Mouse (Mus musculus): ENCODE measurements around the gene Grik5. TPM values are rescaled to one million over a fixed set of nuclear protein-coding genes. Genes with fewer than 3 reads are reported as not detected.

The Grik5 gene
- polyA plus RNA-seq, 1 experiment = 31.5 TPM

DNA sequence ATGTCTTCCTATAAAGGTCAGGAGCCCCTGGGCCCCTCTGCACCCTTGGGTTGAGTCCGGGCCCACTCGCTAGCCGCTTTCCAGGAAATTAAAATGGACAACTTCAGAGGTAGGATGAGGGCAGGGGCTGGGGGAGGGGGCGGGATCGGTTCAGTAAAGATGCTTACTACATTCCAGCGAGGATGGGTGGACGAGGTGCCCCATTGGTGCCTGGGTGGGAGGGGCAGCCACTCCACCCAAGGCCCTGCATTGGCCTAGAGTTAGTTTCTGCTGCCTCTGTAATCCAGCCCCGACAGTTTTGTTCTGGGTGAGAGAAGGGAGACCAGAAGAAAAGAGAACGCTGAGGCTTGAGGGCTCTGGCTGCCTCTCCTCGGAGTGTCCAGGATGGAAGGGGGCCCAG lies 17.7 kb upstream of the Grik5 start:
- TF ChIP-seq EP300 (IDR thresholded peaks at IDR 0.05; ENCODE audit: insufficient read depth, low read depth, low read length) (no peak), CTCF (IDR thresholded peaks at IDR 0.05; ENCODE audit: low read depth, low read length) (no peak)
- Histone ChIP-seq H3K4me3 (ENCODE audit: low read depth, low read length) (no peak overlapping the region), H3K27ac (ENCODE audit: insufficient read depth, low read length) (no peak overlapping the region), H3K9me3 (replicated peaks; ENCODE audit: control insufficient read depth, insufficient read depth, low read length, poor library complexity, severe bottlenecking) (no peaks in the 10 kb centered on the region), H3K27me3 (ENCODE audit: control insufficient read depth, insufficient read depth, low read length, poor library complexity, severe bottlenecking) (no peaks in the 10 kb centered on the region), H3K9ac (ENCODE audit: low read depth, poor library complexity, severe bottlenecking) (no peak overlapping the region), H3K4me1 (ENCODE audit: control insufficient read depth, insufficient read depth, low read length) (peaks cover 4% of the 10 kb centered on the region), H3K36me3 (ENCODE audit: control insufficient read depth, insufficient read depth, low read length, poor library complexity, severe bottlenecking) (no peaks in the 10 kb centered on the region)

DNA sequence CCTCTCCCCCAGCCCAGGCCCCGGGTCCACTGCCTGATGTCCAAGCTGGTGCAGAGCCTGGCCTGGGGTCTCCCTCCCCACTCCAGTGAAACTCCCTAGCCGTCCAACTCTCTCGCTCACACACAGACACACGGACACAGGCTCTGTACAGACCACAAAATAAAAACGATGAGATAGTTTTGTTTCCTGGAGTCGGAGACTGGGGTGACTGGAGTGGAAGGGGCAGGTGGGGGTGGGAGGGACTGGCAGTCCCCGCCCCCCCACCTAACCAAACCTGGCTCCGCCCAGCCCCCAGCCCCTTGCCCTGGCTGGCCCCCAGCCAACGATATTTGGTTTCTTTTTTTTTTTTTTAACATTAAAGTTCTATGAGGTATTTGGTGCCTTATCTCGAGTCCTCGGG lies 16.8 kb upstream of the Grik5 start:
- Histone ChIP-seq H3K27ac (ENCODE audit: insufficient read depth, low read length) (no peak overlapping the region), H3K9me3 (replicated peaks; ENCODE audit: control insufficient read depth, insufficient read depth, low read length, poor library complexity, severe bottlenecking) (no peaks in the 10 kb centered on the region), H3K9ac (ENCODE audit: low read depth, poor library complexity, severe bottlenecking) (0 out of 2 replicates have a peak overlapping the region, but pooled peaks have one; percentile 5), H3K27me3 (ENCODE audit: control insufficient read depth, insufficient read depth, low read length, poor library complexity, severe bottlenecking) (no peaks in the 10 kb centered on the region), H3K4me3 (ENCODE audit: low read depth, low read length) (no peak overlapping the region), H3K4me1 (ENCODE audit: control insufficient read depth, insufficient read depth, low read length) (peaks cover 4% of the 10 kb centered on the region), H3K36me3 (ENCODE audit: control insufficient read depth, insufficient read depth, low read length, poor library complexity, severe bottlenecking) (no peaks in the 10 kb centered on the region)
- no peak for TF ChIP-seq EP300 (IDR thresholded peaks at IDR 0.05; ENCODE audit: insufficient read depth, low read depth, low read length)
- TF ChIP-seq CTCF (IDR thresholded peaks at IDR 0.05; ENCODE audit: low read depth, low read length) = no peak
- no peak for TF ChIP-seq POLR2A (IDR thresholded peaks at IDR 0.05; ENCODE audit: insufficient read depth, low read length)

GRCm38 (mm10) chr7:25088531-25088930 lies 16.4 kb upstream of the Grik5 start:
- no peak overlapping the region for H3K4me3 ChIP-seq (ENCODE audit: low read depth, low read length)
- H3K4me1 ChIP-seq (ENCODE audit: control insufficient read depth, insufficient read depth, low read length) = peaks cover 4% of the 10 kb centered on the region
- H3K9ac ChIP-seq (ENCODE audit: low read depth, poor library complexity, severe bottlenecking) = 0 out of 2 replicates have a peak overlapping the region, but pooled peaks have one; percentile 5
- no peaks in the 10 kb centered on the region for H3K27me3 ChIP-seq (ENCODE audit: control insufficient read depth, insufficient read depth, low read length, poor library complexity, severe bottlenecking)
- no peak for TF ChIP-seq EP300 (IDR thresholded peaks at IDR 0.05; ENCODE audit: insufficient read depth, low read depth, low read length)
- no peak for TF ChIP-seq POLR2A (IDR thresholded peaks at IDR 0.05; ENCODE audit: insufficient read depth, low read length)
- TF ChIP-seq CTCF (IDR thresholded peaks at IDR 0.05; ENCODE audit: low read depth, low read length) = no peak
- no peak overlapping the region for H3K27ac ChIP-seq (ENCODE audit: insufficient read depth, low read length)
- H3K36me3 ChIP-seq (ENCODE audit: control insufficient read depth, insufficient read depth, low read length, poor library complexity, severe bottlenecking) = peaks cover 3% of the 10 kb centered on the region; the same call in 1 of the 2 replicates
- no peaks in the 10 kb centered on the region for H3K9me3 ChIP-seq (replicated peaks; ENCODE audit: control insufficient read depth, insufficient read depth, low read length, poor library complexity, severe bottlenecking)

- H3K36me3 ChIP-seq (ENCODE audit: control insufficient read depth, insufficient read depth, low read length, poor library complexity, severe bottlenecking) = peaks cover 7% of the 10 kb centered on the region
- no peak overlapping the region for H3K27ac ChIP-seq (ENCODE audit: insufficient read depth, low read length)
- H3K4me3 ChIP-seq (ENCODE audit: low read depth, low read length) = no peak overlapping the region
- H3K4me1 ChIP-seq (ENCODE audit: control insufficient read depth, insufficient read depth, low read length) = peaks cover 4% of the 10 kb centered on the region
- H3K27me3 ChIP-seq (ENCODE audit: control insufficient read depth, insufficient read depth, low read length, poor library complexity, severe bottlenecking) = no peaks in the 10 kb centered on the region
- H3K9me3 ChIP-seq (replicated peaks; ENCODE audit: control insufficient read depth, insufficient read depth, low read length, poor library complexity, severe bottlenecking) = no peaks in the 10 kb centered on the region
- TF ChIP-seq EP300 (IDR thresholded peaks at IDR 0.05; ENCODE audit: insufficient read depth, low read depth, low read length) (no peak), CTCF (IDR thresholded peaks at IDR 0.05; ENCODE audit: low read depth, low read length) (no peak), POLR2A (IDR thresholded peaks at IDR 0.05; ENCODE audit: insufficient read depth, low read length) (no peak)
- no peak overlapping the region for H3K9ac ChIP-seq (ENCODE audit: low read depth, poor library complexity, severe bottlenecking)
These were observed 15.8 kb upstream of the Grik5 start for GRCm38 (mm10) chr7:25087972-25088371.

- H3K9me3 ChIP-seq (replicated peaks; ENCODE audit: control insufficient read depth, insufficient read depth, low read length, poor library complexity, severe bottlenecking) = no peaks in the 10 kb centered on the region
- H3K27ac ChIP-seq (ENCODE audit: insufficient read depth, low read length) = peak overlapping the region; percentile 56; the same call in 1 of the 2 replicates
- peaks cover 11% of the 10 kb centered on the region for H3K36me3 ChIP-seq (ENCODE audit: control insufficient read depth, insufficient read depth, low read length, poor library complexity, severe bottlenecking)
- peaks cover 4% of the 10 kb centered on the region for H3K4me1 ChIP-seq (ENCODE audit: control insufficient read depth, insufficient read depth, low read length)
- H3K4me3 ChIP-seq (ENCODE audit: low read depth, low read length) = no peak overlapping the region
- no peaks in the 10 kb centered on the region for H3K27me3 ChIP-seq (ENCODE audit: control insufficient read depth, insufficient read depth, low read length, poor library complexity, severe bottlenecking)
- no peak for TF ChIP-seq EP300 (IDR thresholded peaks at IDR 0.05; ENCODE audit: insufficient read depth, low read depth, low read length)
- TF ChIP-seq POLR2A (IDR thresholded peaks at IDR 0.05; ENCODE audit: insufficient read depth, low read length) = no peak
- no peak for TF ChIP-seq CTCF (IDR thresholded peaks at IDR 0.05; ENCODE audit: low read depth, low read length)
- no peak overlapping the region for H3K9ac ChIP-seq (ENCODE audit: low read depth, poor library complexity, severe bottlenecking)
These were observed 15.2 kb upstream of the Grik5 start for GRCm38 (mm10) chr7:25087256-25087912.

- no peaks in the 10 kb centered on the region for H3K27me3 ChIP-seq (ENCODE audit: control insufficient read depth, insufficient read depth, low read length, poor library complexity, severe bottlenecking)
- no peak overlapping the region for H3K4me3 ChIP-seq (ENCODE audit: low read depth, low read length)
- H3K9ac ChIP-seq (ENCODE audit: low read depth, poor library complexity, severe bottlenecking) = no peak overlapping the region
- peak overlapping the region; percentile 56; the same call in 1 of the 2 replicates for H3K27ac ChIP-seq (ENCODE audit: insufficient read depth, low read length)
- TF ChIP-seq EP300 (IDR thresholded peaks at IDR 0.05; ENCODE audit: insufficient read depth, low read depth, low read length) (no peak), POLR2A (IDR thresholded peaks at IDR 0.05; ENCODE audit: insufficient read depth, low read length) (no peak), CTCF (IDR thresholded peaks at IDR 0.05; ENCODE audit: low read depth, low read length) (peak; percentile 49)
- H3K36me3 ChIP-seq (ENCODE audit: control insufficient read depth, insufficient read depth, low read length, poor library complexity, severe bottlenecking) = peaks cover 18% of the 10 kb centered on the region
- no peaks in the 10 kb centered on the region for H3K9me3 ChIP-seq (replicated peaks; ENCODE audit: control insufficient read depth, insufficient read depth, low read length, poor library complexity, severe bottlenecking)
- H3K4me1 ChIP-seq (ENCODE audit: control insufficient read depth, insufficient read depth, low read length) = peaks cover 7% of the 10 kb centered on the region
These were observed 14.5 kb upstream of the Grik5 start for GRCm38 (mm10) chr7:25086656-25087055.
